Mouse (Mus musculus): ENCODE measurements at regions not wholly inside any gene's neighbourhood (a gene's known extent, or its start where the extent isn't known, plus 50 kb on each side); places are given as distances from the start of the nearest gene placed in this dataset.

DNA sequence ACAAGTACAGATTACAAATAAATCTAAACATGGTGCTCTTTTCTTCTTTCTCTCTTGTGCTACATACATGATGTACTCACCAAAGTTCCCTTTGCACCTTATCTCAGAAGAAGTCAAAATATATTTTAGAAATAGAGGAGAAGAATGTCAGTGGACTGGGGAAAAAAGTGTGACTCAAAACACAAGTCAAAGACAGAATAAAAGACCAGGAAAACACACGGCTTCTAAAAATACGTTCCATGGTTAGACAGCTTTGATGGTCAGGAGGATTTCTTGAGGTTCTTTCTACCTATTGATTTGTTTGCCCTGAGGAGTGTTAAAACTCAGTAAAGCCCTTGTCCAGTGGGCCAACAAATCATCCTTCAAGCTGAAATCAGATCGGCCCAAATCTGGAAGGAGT, 260.5 kb upstream of the Ptger4 start:
- TF ChIP-seq CTCF (conservative IDR thresholded peaks at IDR 0.05; ENCODE audit: low read length) (no peak), NANOG (IDR thresholded peaks at IDR 0.05; ENCODE audit: borderline replicate concordance, low read length) (no peak)

Measured in E14TG2a.4 (cell line).